Mouse (Mus musculus): Measurements from ENCODE around the gene Anxa6. TPM values are rescaled to one million over a fixed set of nuclear protein-coding genes. Genes with fewer than 3 reads are reported as not detected.

The Anxa6 gene
- polyA plus RNA-seq, 1 experiment: 18.9 TPM

GRCm38 (mm10) chr11:54939501-54939900 lies 93.7 kb downstream of the Anxa6 start:
- TF ChIP-seq FLI1 (IDR thresholded peaks at IDR 0.05; ENCODE audit: low read length): no peak

GRCm38 (mm10) chr11:54936771-54937140 lies 96.5 kb downstream of the Anxa6 start:
- no peaks in the 10 kb centered on the region for H3K27me3 ChIP-seq (replicated peaks)
- TF ChIP-seq FLI1 (IDR thresholded peaks at IDR 0.05; ENCODE audit: low read length): no peak
- no peak for TF ChIP-seq GATA1 (IDR thresholded peaks at IDR 0.05; ENCODE audit: borderline replicate concordance, low read length)
- H3K36me3 ChIP-seq (replicated peaks; ENCODE audit: low read length): peaks cover 98% of the 10 kb centered on the region
- H3K9me3 ChIP-seq: no peaks in the 10 kb centered on the region
- H3K4me1 ChIP-seq: peaks cover 84% of the 10 kb centered on the region
- no peak overlapping the region for H3K4me3 ChIP-seq (replicated peaks)

More at GRCm38 (mm10) chr11:54939501-54939900, 93.7 kb downstream of the Anxa6 start:
- no peaks in the 10 kb centered on the region for H3K9me3 ChIP-seq
- H3K4me3 ChIP-seq (replicated peaks): no peak overlapping the region
- peaks cover 95% of the 10 kb centered on the region for H3K36me3 ChIP-seq (replicated peaks; ENCODE audit: low read length)
- peaks cover 88% of the 10 kb centered on the region for H3K4me1 ChIP-seq
- H3K27me3 ChIP-seq (replicated peaks): no peaks in the 10 kb centered on the region

- Histone ChIP-seq H3K9me3 (no peaks in the 10 kb centered on the region), H3K4me1 (peaks cover 79% of the 10 kb centered on the region), H3K27me3 (replicated peaks) (no peaks in the 10 kb centered on the region), H3K36me3 (replicated peaks; ENCODE audit: low read length) (peaks cover 98% of the 10 kb centered on the region), H3K4me3 (replicated peaks) (no peak overlapping the region)
- TF ChIP-seq GATA1 (IDR thresholded peaks at IDR 0.05; ENCODE audit: borderline replicate concordance, low read length) (no peak), FLI1 (IDR thresholded peaks at IDR 0.05; ENCODE audit: low read length) (no peak)
Observed at GRCm38 (mm10) chr11:54936035-54936770, 97.0 kb downstream of the Anxa6 start.

GRCm38 (mm10) chr11:54934198-54934597 lies 99.0 kb downstream of the Anxa6 start:
- TF ChIP-seq FLI1 (IDR thresholded peaks at IDR 0.05; ENCODE audit: low read length) (no peak), GATA1 (IDR thresholded peaks at IDR 0.05; ENCODE audit: borderline replicate concordance, low read length) (no peak)
- Histone ChIP-seq H3K4me3 (replicated peaks) (peak overlapping the region; percentile 24), H3K9me3 (no peaks in the 10 kb centered on the region), H3K36me3 (replicated peaks; ENCODE audit: low read length) (peaks cover 98% of the 10 kb centered on the region), H3K27me3 (replicated peaks) (no peaks in the 10 kb centered on the region), H3K4me1 (peaks cover 65% of the 10 kb centered on the region)

GRCm38 (mm10) chr11:54932540-54932939 lies 100.7 kb downstream of the Anxa6 start:
- no peak for TF ChIP-seq GATA1 (IDR thresholded peaks at IDR 0.05; ENCODE audit: borderline replicate concordance, low read length)
- no peak overlapping the region for H3K4me3 ChIP-seq (replicated peaks)
- peaks cover 98% of the 10 kb centered on the region for H3K36me3 ChIP-seq (replicated peaks; ENCODE audit: low read length)
- peaks cover 58% of the 10 kb centered on the region for H3K4me1 ChIP-seq
- no peaks in the 10 kb centered on the region for H3K9me3 ChIP-seq
- no peaks in the 10 kb centered on the region for H3K27me3 ChIP-seq (replicated peaks)

- Histone ChIP-seq H3K27me3 (replicated peaks) (no peaks in the 10 kb centered on the region), H3K36me3 (replicated peaks; ENCODE audit: low read length) (peaks cover 98% of the 10 kb centered on the region), H3K9me3 (no peaks in the 10 kb centered on the region), H3K4me3 (replicated peaks) (no peak overlapping the region), H3K4me1 (peaks cover 53% of the 10 kb centered on the region)
- TF ChIP-seq GATA1 (IDR thresholded peaks at IDR 0.05; ENCODE audit: borderline replicate concordance, low read length) (no peak), FLI1 (IDR thresholded peaks at IDR 0.05; ENCODE audit: low read length) (no peak)
Observed at GRCm38 (mm10) chr11:54931405-54932093, 101.7 kb downstream of the Anxa6 start.

GRCm38 (mm10) chr11:54930318-54930979 lies 102.8 kb downstream of the Anxa6 start:
- H3K4me1 ChIP-seq: peaks cover 50% of the 10 kb centered on the region
- no peaks in the 10 kb centered on the region for H3K9me3 ChIP-seq
- H3K27me3 ChIP-seq (replicated peaks): no peaks in the 10 kb centered on the region
- no peak for TF ChIP-seq GATA1 (IDR thresholded peaks at IDR 0.05; ENCODE audit: borderline replicate concordance, low read length)
- peaks cover 98% of the 10 kb centered on the region for H3K36me3 ChIP-seq (replicated peaks; ENCODE audit: low read length)
- no peak overlapping the region for H3K4me3 ChIP-seq (replicated peaks)

- peaks cover 97% of the 10 kb centered on the region for H3K36me3 ChIP-seq (replicated peaks; ENCODE audit: low read length)
- H3K4me3 ChIP-seq (replicated peaks): no peak overlapping the region
- no peaks in the 10 kb centered on the region for H3K27me3 ChIP-seq (replicated peaks)
- no peaks in the 10 kb centered on the region for H3K9me3 ChIP-seq
- peaks cover 42% of the 10 kb centered on the region for H3K4me1 ChIP-seq
- TF ChIP-seq GATA1 (IDR thresholded peaks at IDR 0.05; ENCODE audit: borderline replicate concordance, low read length) (no peak), FLI1 (IDR thresholded peaks at IDR 0.05; ENCODE audit: low read length) (no peak)
Observed at GRCm38 (mm10) chr11:54929744-54930143, 103.5 kb downstream of the Anxa6 start.

- no peaks in the 10 kb centered on the region for H3K27me3 ChIP-seq (replicated peaks)
- H3K36me3 ChIP-seq (replicated peaks; ENCODE audit: low read length): peaks cover 96% of the 10 kb centered on the region
- no peaks in the 10 kb centered on the region for H3K9me3 ChIP-seq
- H3K4me1 ChIP-seq: peaks cover 40% of the 10 kb centered on the region
- no peak overlapping the region for H3K4me3 ChIP-seq (replicated peaks)
- TF ChIP-seq GATA1 (IDR thresholded peaks at IDR 0.05; ENCODE audit: borderline replicate concordance, low read length): no peak
- no peak for TF ChIP-seq FLI1 (IDR thresholded peaks at IDR 0.05; ENCODE audit: low read length)
Observed at GRCm38 (mm10) chr11:54929290-54929689, 104.0 kb downstream of the Anxa6 start.

Other genes with a start within 250 kb of the Anxa6 start
- gene Cdc42se2, start 245.8 kb downstream of the Anxa6 start, polyA plus RNA-seq (2012; ENCODE audit: insufficient read depth, low replicate concordance): 3.3 TPM in 1 of 2 replicates, not detected in the other
- gene Lyrm7, start 172.5 kb downstream of the Anxa6 start, polyA plus RNA-seq (2012; ENCODE audit: insufficient read depth, low replicate concordance): 0.13 and 0.70 TPM in 2 replicates
- 289 and 879 TPM in 2 replicates for gene Hint1, start 167.1 kb downstream of the Anxa6 start, polyA plus RNA-seq (2012; ENCODE audit: insufficient read depth, low replicate concordance)
- 21.7 and 34.2 TPM in 2 replicates for gene Gpx3, start 131.0 kb downstream of the Anxa6 start, polyA plus RNA-seq (2012; ENCODE audit: insufficient read depth, low replicate concordance)
- gene Tnip1, start 70.5 kb downstream of the Anxa6 start, polyA plus RNA-seq (2012; ENCODE audit: insufficient read depth, low replicate concordance): 69.0 and 80.2 TPM in 2 replicates
- gene Ccdc69, start 44.7 kb upstream of the Anxa6 start, polyA plus RNA-seq (2012; ENCODE audit: insufficient read depth, low replicate concordance): 0.73 TPM in 1 of 2 replicates, not detected in the other
- gene Gm2a, start 64.7 kb upstream of the Anxa6 start, polyA plus RNA-seq (2012; ENCODE audit: insufficient read depth, low replicate concordance): 3.3 and 7.5 TPM in 2 replicates
- gene Slc36a3, start 118.3 kb upstream of the Anxa6 start, polyA plus RNA-seq (2012; ENCODE audit: insufficient read depth, low replicate concordance): not detected in 2 replicates
- 0.18 TPM in 1 of 2 replicates, not detected in the other for gene Slc36a2, start 151.6 kb upstream of the Anxa6 start, polyA plus RNA-seq (2012; ENCODE audit: insufficient read depth, low replicate concordance)
- 4.0 and 6.4 TPM in 2 replicates for gene Slc36a1, start 170.9 kb upstream of the Anxa6 start, polyA plus RNA-seq (2012; ENCODE audit: insufficient read depth, low replicate concordance)

Measured in megakaryocyte, embryonic 14.5 days (primary cell).